Mouse (Mus musculus) embryonic fibroblast, embryonic 13.5 days (primary cell): Measurements from ENCODE around the gene Stim1. TPM values are rescaled to one million over a fixed set of nuclear protein-coding genes. Genes with fewer than 3 reads are reported as not detected.

ENCODE experiments used
- H3K27ac ChIP-seq: 2 replicates; pipeline ENCODE4 v1.5.1; 2012; ENCODE audit warnings: low read length, control low read depth, inconsistent platforms; ENCODE audit not compliant: insufficient read depth
- H3K4me1 ChIP-seq: 2 replicates; pipeline ENCODE4 v1.6.1; 2011; ENCODE audit warnings: low read length; ENCODE audit not compliant: control insufficient read depth, insufficient read depth
- H3K4me3 ChIP-seq: 2 replicates; pipeline ENCODE4 v1.5.1; 2011; ENCODE audit warnings: mild to moderate bottlenecking, control low read depth, low read length; ENCODE audit not compliant: insufficient read depth
- CTCF ChIP-seq: IDR thresholded peaks from 2 replicates; pipeline ENCODE4 v1.5.1; 2011; ENCODE audit warnings: mild to moderate bottlenecking, control low read depth, low read length, moderate library complexity, borderline replicate concordance; ENCODE audit not compliant: insufficient read depth
- POLR2A ChIP-seq: IDR thresholded peaks from 2 replicates; pipeline ENCODE4 v1.6.1; 2011; ENCODE audit warnings: low read depth, mild to moderate bottlenecking, control low read depth, low read length, moderate library complexity
- polyA plus RNA-seq: library from polyadenylated mRNA; stranded (reverse); fragments of >200 nt; gene quantifications from 2 replicates; pipeline ENCODE4 v1.2.4, GENCODE M21; 2011; ENCODE audit warnings: low read depth; ENCODE audit not compliant: missing spikeins, insufficient read length

Stim1 gene
- 20.5 and 27.6 TPM in 2 replicates for polyA plus RNA-seq

- TF ChIP-seq POLR2A (peak; percentile 54), CTCF (no peak)
- Histone ChIP-seq H3K4me1 (no peaks in the 10 kb centered on the region; the same call in 1 of the 2 replicates), H3K4me3 (peak within 1 kb of the TSS; percentile 81), H3K27ac (no peak within 1 kb of the TSS)
Measured at GRCm38 (mm10) chr7:102267601-102268394, at the start of gene Stim1. TSS of gene Stim1 (plus strand) at chr7:102267806.

- Histone ChIP-seq H3K4me3 (no peak overlapping the region), H3K4me1 (no peaks in the 10 kb centered on the region), H3K27ac (peak overlapping the region; percentile 21; the same call in 1 of the 2 replicates)
- TF ChIP-seq POLR2A = no peak
- no peak for TF ChIP-seq CTCF
Measured at GRCm38 (mm10) chr7:102221899-102222298, 45.7 kb upstream of the Stim1 start.

- H3K27ac ChIP-seq = peak overlapping the region; percentile 51; the same call in 1 of the 2 replicates
- TF ChIP-seq POLR2A (no peak), CTCF (no peak)
- H3K4me1 ChIP-seq = no peaks in the 10 kb centered on the region
- peak overlapping the region; percentile 57 for H3K4me3 ChIP-seq
Measured at GRCm38 (mm10) chr7:102222336-102222735, 45.3 kb upstream of the Stim1 start.

GRCm38 (mm10) chr7:102222830-102223556 lies 44.6 kb upstream of the Stim1 start:
- H3K4me3 ChIP-seq = peak overlapping the region; percentile 57
- no peaks in the 10 kb centered on the region for H3K4me1 ChIP-seq
- no peak for TF ChIP-seq CTCF
- TF ChIP-seq POLR2A = peak; percentile 65
- H3K27ac ChIP-seq = peak overlapping the region; percentile 51; the same call in 1 of the 2 replicates

GRCm38 (mm10) chr7:102223883-102224738 lies 43.5 kb upstream of the Stim1 start:
- Histone ChIP-seq H3K4me3 (no peak overlapping the region), H3K27ac (no peak overlapping the region), H3K4me1 (no peaks in the 10 kb centered on the region)
- no peak for TF ChIP-seq POLR2A
- no peak for TF ChIP-seq CTCF

GRCm38 (mm10) chr7:102226051-102226450 lies 41.6 kb upstream of the Stim1 start:
- H3K4me3 ChIP-seq = no peak overlapping the region
- no peaks in the 10 kb centered on the region for H3K4me1 ChIP-seq
- no peak for TF ChIP-seq CTCF
- no peak for TF ChIP-seq POLR2A
- H3K27ac ChIP-seq = no peak overlapping the region

GRCm38 (mm10) chr7:102228049-102228670 lies 39.4 kb upstream of the Stim1 start:
- Histone ChIP-seq H3K4me3 (no peak overlapping the region), H3K27ac (no peak overlapping the region), H3K4me1 (no peaks in the 10 kb centered on the region)
- TF ChIP-seq CTCF = no peak
- no peak for TF ChIP-seq POLR2A

GRCm38 (mm10) chr7:102229814-102230213 lies 37.8 kb upstream of the Stim1 start:
- no peak overlapping the region for H3K4me3 ChIP-seq
- H3K27ac ChIP-seq = no peak overlapping the region
- H3K4me1 ChIP-seq = no peaks in the 10 kb centered on the region
- TF ChIP-seq POLR2A (no peak), CTCF (no peak)

GRCm38 (mm10) chr7:102233059-102233458 lies 34.5 kb upstream of the Stim1 start:
- Histone ChIP-seq H3K4me1 (no peaks in the 10 kb centered on the region), H3K4me3 (no peak overlapping the region), H3K27ac (no peak overlapping the region)
- TF ChIP-seq POLR2A (no peak), CTCF (no peak)
